Mouse (Mus musculus) forebrain, embryonic 11.5 days (tissue): ENCODE data around the gene Prss57. TPM values are rescaled to one million over a fixed set of nuclear protein-coding genes. Genes with fewer than 3 reads are reported as not detected.

Source experiments
- ATAC-seq: fragments of 200-750 bp; cut with Nextera tagmentation; replicated peaks from 2 replicates; pipeline ENCODE4 v1.8.0; 2017; ENCODE audit warnings: moderate TSS enrichment; ENCODE audit not compliant: low FRiP score
- DNase-seq: peaks from one replicate; pipeline ENCODE4 v3.0.0-alpha.2; 2017; ENCODE audit warnings: low spot score
- H3K27ac ChIP-seq: fragments of 300-500 bp; sonication (generic); 2 replicates; pipeline ENCODE4 v1.5.1; 2014; ENCODE audit warnings: low read depth, low read length
- H3K27me3 ChIP-seq: fragments of 300-500 bp; sonication (generic); 2 replicates; pipeline ENCODE4 v1.6.1; 2014; ENCODE audit warnings: mild to moderate bottlenecking, low read length, mixed read lengths; ENCODE audit not compliant: control insufficient read depth, insufficient read depth
- H3K36me3 ChIP-seq: fragments of 300-500 bp; sonication (generic); 2 replicates; pipeline ENCODE4 v1.6.1; 2014; ENCODE audit warnings: mild to moderate bottlenecking, low read length, moderate library complexity, mixed read lengths; ENCODE audit not compliant: control insufficient read depth, insufficient read depth
- H3K4me1 ChIP-seq: fragments of 300-500 bp; sonication (generic); replicated peaks from 2 replicates; pipeline ENCODE4 v1.6.1; 2014; ENCODE audit warnings: low read length, mixed read lengths; ENCODE audit not compliant: control insufficient read depth, insufficient read depth
- H3K4me2 ChIP-seq: fragments of 300-500 bp; sonication (generic); 2 replicates; pipeline ENCODE4 v1.6.1; 2014; ENCODE audit warnings: low read depth, mild to moderate bottlenecking, low read length, moderate library complexity, mixed read lengths; ENCODE audit not compliant: severe bottlenecking
- H3K4me3 ChIP-seq: fragments of 300-500 bp; sonication (generic); 2 replicates; pipeline ENCODE4 v1.5.1; 2014; ENCODE audit warnings: low read depth, low read length
- H3K9ac ChIP-seq: fragments of 300-500 bp; sonication (generic); 2 replicates; pipeline ENCODE4 v1.6.1; 2014; ENCODE audit warnings: low read length
- H3K9me3 ChIP-seq: fragments of 300-500 bp; sonication (generic); 2 replicates; pipeline ENCODE4 v1.6.1; 2016; ENCODE audit warnings: low read length, mixed read lengths; ENCODE audit not compliant: control insufficient read depth
- WGBS: fragments of 180-500 bp; shearing (Covaris S2); extraction: QIAGEN DNeasy Blood & Tissue Kit; methylation state at CpG from one replicate; pipeline ENCODE4 v1.1.7; 2014; 5-methylcytosine and 5-hydroxymethylcytosine counted together
- polyA plus RNA-seq: library from polyadenylated mRNA; unstranded; fragments of >200 nt; fragmentation: Nextera tagmentation; extraction: Ambion mirVana; gene quantifications from 2 replicates; pipeline ENCODE4 v1.2.1, GENCODE M21; 2014

Prss57 gene
- polyA plus RNA-seq, 1 experiment from 2014 or later, result not detected

GRCm38 (mm10) chr10:79781956-79782355 lies 8.8 kb downstream of the Prss57 start:
- no peaks in the 10 kb centered on the region for H3K9me3 ChIP-seq
- H3K4me3 ChIP-seq, result no peak overlapping the region
- H3K36me3 ChIP-seq, result no peaks in the 10 kb centered on the region
- H3K27me3 ChIP-seq, result peaks cover 37% of the 10 kb centered on the region
- WGBS, result 55% methylated on average over 5 of the region's 5 CpGs
- no peak overlapping the region for H3K9ac ChIP-seq
- no peak overlapping the region for H3K27ac ChIP-seq
- no peak for DNase-seq
- ATAC-seq, result no peak
- no peak overlapping the region for H3K4me2 ChIP-seq
- H3K4me1 ChIP-seq, result peaks cover 14% of the 10 kb centered on the region

GRCm38 (mm10) chr10:79781139-79781538 lies 9.6 kb downstream of the Prss57 start:
- no peaks in the 10 kb centered on the region for H3K9me3 ChIP-seq
- peaks cover 15% of the 10 kb centered on the region for H3K4me1 ChIP-seq
- H3K27ac ChIP-seq, result no peak overlapping the region
- no peaks in the 10 kb centered on the region for H3K36me3 ChIP-seq
- peaks cover 40% of the 10 kb centered on the region for H3K27me3 ChIP-seq
- H3K9ac ChIP-seq, result no peak overlapping the region
- ATAC-seq (no peak), DNase-seq (no peak)
- WGBS, result 30% methylated on average over 21 of the region's 21 CpGs
- H3K4me3 ChIP-seq, result no peak overlapping the region
- peak overlapping the region; percentile 62 for H3K4me2 ChIP-seq

- WGBS, result 3% methylated on average over 13 of the region's 13 CpGs
- Histone ChIP-seq H3K9me3 (no peaks in the 10 kb centered on the region), H3K27me3 (peaks cover 40% of the 10 kb centered on the region), H3K4me3 (peak overlapping the region; percentile 28), H3K4me1 (peaks cover 15% of the 10 kb centered on the region), H3K9ac (no peak overlapping the region), H3K4me2 (peak overlapping the region; percentile 62), H3K36me3 (no peaks in the 10 kb centered on the region), H3K27ac (no peak overlapping the region)
- ATAC-seq, result peak; percentile 9; the same call in 1 of the 2 replicates
- DNase-seq, result peak; percentile 81
Observed at GRCm38 (mm10) chr10:79780664-79781015, 10.1 kb downstream of the Prss57 start.

- H3K36me3 ChIP-seq, result no peaks in the 10 kb centered on the region
- peak overlapping the region; percentile 62 for H3K4me2 ChIP-seq
- no peak overlapping the region for H3K9ac ChIP-seq
- H3K4me3 ChIP-seq, result peak overlapping the region; percentile 28
- DNase-seq (peak; percentile 99), ATAC-seq (peak; percentile 90)
- peaks cover 4% of the 10 kb centered on the region; the same call in 1 of the 2 replicates for H3K9me3 ChIP-seq
- H3K27me3 ChIP-seq, result peaks cover 40% of the 10 kb centered on the region
- WGBS, result 1% methylated on average over 55 of the region's 55 CpGs
- H3K4me1 ChIP-seq, result peaks cover 15% of the 10 kb centered on the region
- no peak overlapping the region for H3K27ac ChIP-seq
Observed at GRCm38 (mm10) chr10:79779784-79780663, 10.7 kb downstream of the Prss57 start.

- WGBS, result 11% methylated on average over 2 of the region's 2 CpGs
- Histone ChIP-seq H3K4me2 (no peak overlapping the region), H3K27me3 (peaks cover 39% of the 10 kb centered on the region), H3K4me3 (no peak overlapping the region), H3K27ac (no peak overlapping the region), H3K9me3 (peaks cover 6% of the 10 kb centered on the region; the same call in 1 of the 2 replicates), H3K4me1 (peaks cover 15% of the 10 kb centered on the region), H3K36me3 (no peaks in the 10 kb centered on the region), H3K9ac (no peak overlapping the region)
- ATAC-seq (no peak), DNase-seq (peak; percentile 50)
Observed at GRCm38 (mm10) chr10:79779193-79779592, 11.6 kb downstream of the Prss57 start.

- Histone ChIP-seq H3K9ac (no peak overlapping the region), H3K27ac (no peak overlapping the region)
- ATAC-seq, result no peak
Observed at GRCm38 (mm10) chr10:79778006-79778405, 12.8 kb downstream of the Prss57 start.

GRCm38 (mm10) chr10:79777103-79777531 lies 13.6 kb downstream of the Prss57 start, which contains the start of gene Fstl3:
TSS of gene Fstl3 (plus strand) at chr10:79777272.
- Histone ChIP-seq H3K27ac (no peak within 1 kb of the TSS), H3K36me3 (no peaks in the 10 kb centered on the region), H3K9me3 (peaks cover 6% of the 10 kb centered on the region; the same call in 1 of the 2 replicates), H3K4me3 (peak within 1 kb of the TSS; percentile 25), H3K4me1 (peaks cover 15% of the 10 kb centered on the region), H3K9ac (peak within 1 kb of the TSS; percentile 50), H3K4me2 (peak within 1 kb of the TSS; percentile 51), H3K27me3 (peaks cover 34% of the 10 kb centered on the region)
- WGBS, result 2% methylated on average over 39 of the region's 39 CpGs
- peak; percentile 61 for DNase-seq
- no peak for ATAC-seq

More at GRCm38 (mm10) chr10:79778006-79778405, 12.8 kb downstream of the Prss57 start:
- no peak overlapping the region for H3K4me2 ChIP-seq
- H3K27me3 ChIP-seq, result peaks cover 37% of the 10 kb centered on the region
- H3K9me3 ChIP-seq, result peaks cover 6% of the 10 kb centered on the region; the same call in 1 of the 2 replicates
- H3K4me1 ChIP-seq, result peaks cover 15% of the 10 kb centered on the region
- H3K36me3 ChIP-seq, result no peaks in the 10 kb centered on the region
- 19% methylated on average over 15 of the region's 15 CpGs for WGBS
- peak; percentile 68 for DNase-seq
- H3K4me3 ChIP-seq, result no peak overlapping the region

- Histone ChIP-seq H3K27me3 (peaks cover 30% of the 10 kb centered on the region), H3K9ac (no peak overlapping the region), H3K4me3 (no peak overlapping the region), H3K4me2 (no peak overlapping the region), H3K9me3 (peaks cover 6% of the 10 kb centered on the region; the same call in 1 of the 2 replicates), H3K36me3 (no peaks in the 10 kb centered on the region), H3K27ac (no peak overlapping the region), H3K4me1 (peaks cover 10% of the 10 kb centered on the region)
- DNase-seq (no peak), ATAC-seq (no peak)
- 75% methylated on average over 5 of the region's 5 CpGs for WGBS
Observed at GRCm38 (mm10) chr10:79774486-79775279, 16.1 kb downstream of the Prss57 start.
